In genomic region chr5:24452691-24453233, GRCm38 (mm10) we compare ENCODE assay signal across 8 mouse cellular contexts. TPM values are rescaled to one million over a fixed set of nuclear protein-coding genes. Genes with fewer than 3 reads are reported as not detected.
DNase-seq lines count a peak whose midpoint lies in the region; ATAC-seq and TF ChIP-seq lines count a peak whose summit lies in the region.

No protein-coding gene starts in this region.

- peaks cover 20 to 39% of the 10 kb centered on the region in 2 experiments for H3K4me1 ChIP-seq in heart, embryonic 14.5 days (ENCODE audit: control insufficient read depth in 2 of 2, insufficient read depth in 2 of 2, low read length in 2 of 2)
- H3K4me1 ChIP-seq in neural tube, embryonic 11.5 days (ENCODE audit: control insufficient read depth, insufficient read depth, low read length): peaks cover 37% of the 10 kb centered on the region

- peaks cover 2% of the 10 kb centered on the region; the same call in 1 of the 2 replicates for H3K36me3 ChIP-seq in heart, embryonic 14.5 days (ENCODE audit: control insufficient read depth, insufficient read depth, low read length)
- peaks cover 2% of the 10 kb centered on the region; the same call in 1 of the 2 replicates for H3K36me3 ChIP-seq in neural tube, embryonic 11.5 days (ENCODE audit: control insufficient read depth, insufficient read depth, low read length)

- peak overlapping the region; percentile 94 for H3K27ac ChIP-seq in layer of hippocampus, adult 2 months
- H3K27ac ChIP-seq in heart, embryonic 14.5 days (replicated peaks in 1 of 2; ENCODE audit: control insufficient read depth in 1 of 2, insufficient read depth in 1 of 2, low read depth in 2 of 2, low read length in 2 of 2): peak overlapping the region; percentile 58 to 92; a peak in 3 of 4 replicates
- H3K27ac ChIP-seq in neural tube, embryonic 11.5 days (ENCODE audit: low read depth, low read length): peak overlapping the region; percentile 95

- intact Hi-C loops in left cerebral cortex, postnatal 4 days (cut with DNase I): no loop called here

- ATAC-seq in heart, embryonic 14.5 days (ENCODE audit: insufficient number of reproducible peaks, insufficient read depth, low FRiP score, low read depth): no peak
- no peak for ATAC-seq in neural tube, embryonic 11.5 days (ENCODE audit: insufficient read depth, low FRiP score, low TSS enrichment)

- no peaks in the 10 kb centered on the region for H3K9me3 ChIP-seq in heart, embryonic 14.5 days (ENCODE audit: control insufficient read depth, low read length)
- no peaks in the 10 kb centered on the region for H3K9me3 ChIP-seq in neural tube, embryonic 11.5 days (ENCODE audit: control insufficient read depth, low read length)

- no peak; the same call in 1 of the 2 replicates for TF ChIP-seq CTCF in layer of hippocampus, adult 2 months (conservative IDR thresholded peaks at IDR 0.05)

- no peaks in the 10 kb centered on the region for H3K27me3 ChIP-seq in heart, embryonic 14.5 days (ENCODE audit: control insufficient read depth, insufficient read depth, low read length)
- H3K27me3 ChIP-seq in neural tube, embryonic 11.5 days (ENCODE audit: control insufficient read depth, insufficient read depth, low read length): no peaks in the 10 kb centered on the region

- H3K4me2 ChIP-seq in heart, embryonic 14.5 days (ENCODE audit: low read length): peak overlapping the region; percentile 95
- H3K4me2 ChIP-seq in neural tube, embryonic 11.5 days (ENCODE audit: low read depth): peak overlapping the region; percentile 93

- H3K4me3 ChIP-seq in layer of hippocampus, adult 2 months: peak overlapping the region; percentile 91
- peak overlapping the region; percentile 79 to 88 for H3K4me3 ChIP-seq in heart, embryonic 14.5 days (ENCODE audit: control insufficient read depth in 1 of 2, insufficient read depth in 1 of 2, low read depth in 1 of 2, low read length in 2 of 2)
- H3K4me3 ChIP-seq in neural tube, embryonic 11.5 days (ENCODE audit: low read depth, low read length): peak overlapping the region; percentile 92

- H3K9ac ChIP-seq in heart, embryonic 14.5 days (ENCODE audit: low read length): peak overlapping the region; percentile 96
- peak overlapping the region; percentile 96 for H3K9ac ChIP-seq in neural tube, embryonic 11.5 days (ENCODE audit: low read length)

- WGBS in heart, embryonic 14.5 days: 1% methylated on average over 29 of the region's 29 CpGs
- WGBS in neural tube, embryonic 11.5 days: under 1% methylated on average over 28 of the region's 29 CpGs

- DNase-seq in layer of hippocampus, adult 2 months (ENCODE audit: low spot score in 2 of 2): peak in 1 of 2 experiments; percentile 45
- no peak for DNase-seq in layer of hippocampus, adult 9-11 months
- peak; percentile 47 for DNase-seq in Muller cell, postnatal 12 days (ENCODE audit: inconsistent ontology term)
- peak; percentile 45 for DNase-seq in embryo, embryonic 10.5 days (ENCODE audit: low spot score)
- peak; percentile 64 for DNase-seq in liver
- peak; percentile 38 for DNase-seq in neural tube, embryonic 11.5 days (ENCODE audit: low spot score)
- no peak for DNase-seq in left cerebral cortex, postnatal 4 days

RNA-seq across cellular contexts. Expression of gene Agap3, which starts 0.8 kb away (rescaled TPM):
- total RNA-seq in layer of hippocampus, adult 2 months (2021): 100 to 1,000 TPM; 651 to 655 TPM
- polyA plus RNA-seq in heart, embryonic 14.5 days (2014; fragmentation: Nextera tagmentation; extraction: Ambion mirVana): 36.7 and 38.7 TPM in 2 replicates
- 61.0 and 72.0 TPM in 2 replicates for polyA plus RNA-seq in neural tube, embryonic 11.5 days (2014; fragmentation: Nextera tagmentation; extraction: Ambion mirVana)
- 100 to 1,000 TPM; 472 to 479 TPM for total RNA-seq in left cerebral cortex, postnatal 4 days (2021)

RNA-seq across cellular contexts. Expression of gene Tmub1, which starts 5.1 kb away (rescaled TPM):
- total RNA-seq in layer of hippocampus, adult 2 months (2021): 10 to 100 TPM; 22.2 to 22.5 TPM
- 18.3 and 20.5 TPM in 2 replicates for polyA plus RNA-seq in heart, embryonic 14.5 days (2014; fragmentation: Nextera tagmentation; extraction: Ambion mirVana)
- 31.5 and 33.1 TPM in 2 replicates for polyA plus RNA-seq in neural tube, embryonic 11.5 days (2014; fragmentation: Nextera tagmentation; extraction: Ambion mirVana)
- 10 to 100 TPM; 30.1 to 31.1 TPM for total RNA-seq in left cerebral cortex, postnatal 4 days (2021)

RNA-seq across cellular contexts. Expression of gene Fastk, which starts 7.7 kb away (rescaled TPM):
- total RNA-seq in layer of hippocampus, adult 2 months (2021): 100 to 1,000 TPM; 127 to 130 TPM
- polyA plus RNA-seq in heart, embryonic 14.5 days (2014; fragmentation: Nextera tagmentation; extraction: Ambion mirVana): 157 and 181 TPM in 2 replicates
- polyA plus RNA-seq in neural tube, embryonic 11.5 days (2014; fragmentation: Nextera tagmentation; extraction: Ambion mirVana): 89.7 and 93.7 TPM in 2 replicates
- total RNA-seq in left cerebral cortex, postnatal 4 days (2021): 10 to 100 TPM; 82.6 to 83.4 TPM

RNA-seq across cellular contexts. Expression of gene Slc4a2, which starts 29.1 kb away (rescaled TPM):
- total RNA-seq in layer of hippocampus, adult 2 months (2021): 10 to 100 TPM; 32.5 to 37.6 TPM
- polyA plus RNA-seq in heart, embryonic 14.5 days (2014; fragmentation: Nextera tagmentation; extraction: Ambion mirVana): 18.7 and 20.4 TPM in 2 replicates
- polyA plus RNA-seq in neural tube, embryonic 11.5 days (2014; fragmentation: Nextera tagmentation; extraction: Ambion mirVana): 18.0 and 18.1 TPM in 2 replicates
- total RNA-seq in left cerebral cortex, postnatal 4 days (2021): 10 to 100 TPM; 26.9 to 30.4 TPM

RNA-seq across cellular contexts. Expression of gene Cdk5, which starts 29.4 kb away (rescaled TPM):
- 100 to 1,000 TPM; 118 to 136 TPM for total RNA-seq in layer of hippocampus, adult 2 months (2021)
- polyA plus RNA-seq in heart, embryonic 14.5 days (2014; fragmentation: Nextera tagmentation; extraction: Ambion mirVana): 28.6 and 31.0 TPM in 2 replicates
- 59.1 and 64.9 TPM in 2 replicates for polyA plus RNA-seq in neural tube, embryonic 11.5 days (2014; fragmentation: Nextera tagmentation; extraction: Ambion mirVana)
- 100 to 1,000 TPM; 122 to 132 TPM for total RNA-seq in left cerebral cortex, postnatal 4 days (2021)

Comparison
In these comparisons a context has a peak if more than half of its experiments do, and no peak if none do; other contexts are left out.
1. DNase-seq: peak in Muller cell, postnatal 12 days (single experiment), embryo, embryonic 10.5 days (single experiment), liver (single experiment) and neural tube, embryonic 11.5 days (single experiment); none in layer of hippocampus, adult 9-11 months (single experiment) and left cerebral cortex, postnatal 4 days (single experiment).
2. Peak in every context shown above with its lines, with median percentiles within 50 percentile points of each other: H3K27ac ChIP-seq and H3K4me3 ChIP-seq.